Mouse (Mus musculus) CH12.LX (cell line): ENCODE measurements at regions not wholly inside any gene's neighbourhood (a gene's known extent, or its start where the extent isn't known, plus 50 kb on each side); places are given as distances from the start of the nearest gene placed in this dataset.

ENCODE experiments used
- CHD1 ChIP-seq: IDR thresholded peaks from 2 replicates; pipeline ENCODE4 v1.6.1; 2012; ENCODE audit warnings: low read depth, low read length, improper control_type of control experiment, inconsistent platforms
- CTCF ChIP-seq, 2 experiments: IDR thresholded peaks in 1 of 2; conservative IDR thresholded peaks in 1 of 2; 2 replicates each; pipeline ENCODE4 v1.5.1; 2011 to 2012; ENCODE audit warnings: low read depth in 2 of 2, low read length in 2 of 2, improper control_type of control experiment in 1 of 2, inconsistent platforms in 1 of 2, mild to moderate bottlenecking in 1 of 2, moderate library complexity in 1 of 2
- E2F4 ChIP-seq: IDR thresholded peaks from 2 replicates; pipeline ENCODE4 v1.6.1; 2011; ENCODE audit warnings: low read depth, low read length, improper control_type of control experiment; ENCODE audit not compliant: insufficient replicate concordance
- EP300 ChIP-seq: IDR thresholded peaks from 2 replicates; pipeline ENCODE4 v1.6.1; 2011; ENCODE audit warnings: low read length, improper control_type of control experiment
- NRF1 ChIP-seq: IDR thresholded peaks from 2 replicates; pipeline ENCODE4 v1.6.1; 2014; ENCODE audit warnings: low read depth, mild to moderate bottlenecking, inconsistent platforms, low read length, improper control_type of control experiment, moderate library complexity
- POLR2A ChIP-seq: IDR thresholded peaks from 2 replicates; pipeline ENCODE4 v1.6.1; 2011; ENCODE audit warnings: low read depth, mild to moderate bottlenecking, improper control_type of control experiment, low read length
- SIN3A ChIP-seq: IDR thresholded peaks from 2 replicates; pipeline ENCODE4 v1.6.1; 2012; ENCODE audit warnings: low read length, improper control_type of control experiment, inconsistent platforms
- USF1 ChIP-seq: IDR thresholded peaks from 2 replicates; pipeline ENCODE4 v1.6.1; 2014; ENCODE audit warnings: low read depth, mild to moderate bottlenecking, inconsistent platforms, low read length, improper control_type of control experiment
- USF2 ChIP-seq: conservative IDR thresholded peaks from 2 replicates; pipeline ENCODE4 v1.6.1; 2011; ENCODE audit warnings: low read depth, low read length, improper control_type of control experiment
- ZC3H11A ChIP-seq: IDR thresholded peaks from 2 replicates; pipeline ENCODE4 v1.6.1; 2012; ENCODE audit warnings: low read depth, mild to moderate bottlenecking, inconsistent platforms, low read length, improper control_type of control experiment

DNA sequence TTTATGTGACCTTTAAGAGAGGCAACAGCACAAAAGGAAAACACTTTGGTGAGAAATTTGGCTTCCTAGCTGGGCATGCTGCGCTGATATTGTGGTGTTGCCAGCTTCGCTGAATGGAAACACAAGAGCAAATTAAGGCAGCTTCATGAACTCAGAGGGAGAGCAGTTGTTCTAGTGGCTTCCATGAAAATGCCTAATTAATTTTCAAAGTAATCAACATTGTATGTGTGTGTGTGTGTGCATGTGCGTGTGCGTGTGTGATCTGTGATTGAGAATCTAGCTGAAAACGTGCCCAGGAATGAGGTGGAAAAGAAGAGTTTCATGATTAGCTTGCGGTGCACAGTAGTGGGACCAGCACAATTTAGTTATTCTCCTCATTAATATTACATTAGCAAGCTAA, 219.2 kb upstream of the Robo1 start:
- TF ChIP-seq CTCF (conservative IDR thresholded peaks at IDR 0.05 in 1 of 2, IDR thresholded peaks at IDR 0.05 in 1 of 2; ENCODE audit: low read depth in 2 of 2, low read length in 2 of 2) (no peak), EP300 (no peak), POLR2A (no peak), ZC3H11A (no peak), USF2 (no peak), E2F4 (no peak), USF1 (no peak), SIN3A (no peak), CHD1 (no peak), NRF1 (no peak)
